Mouse (Mus musculus) gastrocnemius, adult 18-20 months (tissue): ENCODE results near the gene Gabrd. TPM values are rescaled to one million over a fixed set of nuclear protein-coding genes. Genes with fewer than 3 reads are reported as not detected.

Experiments used
- DNase-seq: peaks from one replicate; pipeline ENCODE4 v3.0.0; 2021; ENCODE audit warnings: low spot score
- total RNA-seq, 2 experiments: library from RNA; stranded (reverse); gene quantifications; 2 replicates each; pipeline ENCODE4 v1.2.3; 2021

Gabrd gene
- total RNA-seq, 2 experiments from 2014 or later = 0.50 to 0.81 TPM

- no peak for DNase-seq
Measured at GRCm38 (mm10) chr4:155344299-155344600, 53.7 kb downstream of the Gabrd start.

DNA sequence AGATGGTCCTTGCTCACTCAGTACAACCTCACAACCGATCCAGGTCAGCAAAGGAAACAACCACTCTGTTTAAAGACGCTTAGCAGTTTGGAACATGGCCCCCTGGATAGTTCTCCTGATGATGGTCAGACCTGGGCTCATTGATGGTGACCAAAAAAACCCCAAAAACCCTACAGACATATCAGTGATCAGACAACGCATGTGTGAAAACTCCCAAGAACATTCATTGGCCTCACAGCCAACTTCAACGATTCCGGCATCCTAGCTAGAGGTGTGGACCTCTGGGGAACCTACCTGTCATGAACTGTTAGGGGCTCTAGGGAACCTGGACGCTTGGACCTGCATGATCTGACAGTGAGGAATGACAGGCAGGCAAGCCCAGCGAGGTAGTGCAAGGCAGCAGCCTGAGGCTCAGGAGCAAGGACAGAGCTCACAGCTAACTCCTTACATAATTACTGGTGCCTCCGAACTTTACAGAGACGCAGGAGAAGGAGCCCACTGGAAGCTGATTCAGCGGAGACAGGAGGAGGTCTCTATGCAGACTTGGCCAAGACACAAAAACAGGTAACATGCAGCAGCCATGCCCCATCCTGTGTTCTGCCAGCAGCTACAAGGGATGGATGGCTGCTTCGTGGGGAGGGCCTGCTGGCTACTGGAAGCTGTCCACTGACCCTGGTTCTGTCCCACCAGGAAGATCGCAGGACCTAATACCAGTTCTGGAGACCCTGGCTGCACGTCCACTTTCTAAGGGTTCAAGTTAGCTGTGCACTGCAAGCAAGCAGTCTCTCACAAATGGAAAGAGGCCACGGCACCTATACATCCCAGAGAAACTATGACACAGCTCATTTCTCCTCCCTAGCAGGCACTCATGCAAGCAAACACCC lies 54.3 kb downstream of the Gabrd start:
- DNase-seq = no peak

GRCm38 (mm10) chr4:155336284-155337050 lies 61.4 kb downstream of the Gabrd start:
- no peak for DNase-seq

Other genes with a start within 250 kb of the Gabrd start
- 10 to 100 TPM; 28.3 to 31.3 TPM for gene Ski, start 175.5 kb downstream of the Gabrd start, total RNA-seq
- gene Faap20, start 148.3 kb downstream of the Gabrd start, total RNA-seq = 1 to 10 TPM; 5.2 to 6.6 TPM
- gene Prkcz, start 36.8 kb downstream of the Gabrd start, total RNA-seq = 1 to 10 TPM; 3.1 to 3.8 TPM
- gene Cfap74, start 11.1 kb upstream of the Gabrd start, total RNA-seq = under 1 TPM; 0.55 to 0.66 TPM
- 100 to 1,000 TPM; 138 to 243 TPM for gene Tmem52, start 71.0 kb upstream of the Gabrd start, total RNA-seq
- 10 to 100 TPM; 48.6 to 59.8 TPM for gene Gnb1, start 93.2 kb upstream of the Gabrd start, total RNA-seq
- gene Nadk, start 164.3 kb upstream of the Gabrd start, total RNA-seq = 10 to 100 TPM; 16.7 to 22.6 TPM
- 1 to 10 TPM; 3.8 to 4.4 TPM for gene Slc35e2, start 203.3 kb upstream of the Gabrd start, total RNA-seq
- 10 to 100 TPM; 29.4 to 30.4 TPM for gene Cdk11b, start 226.7 kb upstream of the Gabrd start, total RNA-seq
- gene Gm10563, start 247.3 kb upstream of the Gabrd start, total RNA-seq = not detected